Mouse (Mus musculus) spleen, adult 2 months (tissue): ENCODE results near the gene H2al1g.

ENCODE experiments used
- CTCF ChIP-seq: fragments of 200-500 bp; IDR thresholded peaks from 2 replicates; pipeline ENCODE4 v1.5.1; 2011; ENCODE audit warnings: mild to moderate bottlenecking, inconsistent platforms; ENCODE audit not compliant: insufficient read depth, insufficient read length, insufficient replicate concordance; ENCODE audit errors: extremely low read depth
- POLR2A ChIP-seq: fragments of 200-500 bp; IDR thresholded peaks from 2 replicates; pipeline ENCODE4 v1.6.1; 2011; ENCODE audit warnings: low read depth, low read length, inconsistent platforms

DNA sequence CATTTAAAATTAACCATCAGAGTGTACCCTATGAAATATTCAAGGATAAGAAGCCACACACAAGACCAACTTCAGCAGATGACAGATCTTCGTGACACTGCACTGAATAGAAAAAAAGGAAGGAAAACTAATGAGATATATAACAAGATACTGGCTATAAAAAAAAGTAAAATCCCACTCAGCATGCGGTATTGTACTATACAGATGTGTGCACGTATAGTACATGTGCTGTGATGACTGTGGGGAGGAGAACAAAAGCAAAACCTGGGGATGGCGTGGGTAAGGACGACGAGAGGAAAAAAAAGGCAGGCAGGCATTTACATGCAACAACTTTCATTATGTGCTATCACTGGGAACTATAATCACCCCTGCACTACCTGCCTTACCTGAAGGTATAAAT is 42.8 kb downstream of the H2al1g start:
- TF ChIP-seq CTCF: no peak
- no peak for TF ChIP-seq POLR2A
